Mouse (Mus musculus) kidney, adult 2 months (tissue): Measurements from ENCODE around the gene Adam1a. TPM values are rescaled to one million over a fixed set of nuclear protein-coding genes. Genes with fewer than 3 reads are reported as not detected.

ENCODE experiments used
- DNase-seq: peaks from one replicate; pipeline ENCODE4 v3.0.0; 2021
- H3K27ac ChIP-seq: fragments of 200-500 bp; 2 replicates; pipeline ENCODE4 v1.5.1; 2012; ENCODE audit warnings: low read depth, low read length, control low read depth, inconsistent platforms; ENCODE audit not compliant: insufficient read depth
- H3K27me3 ChIP-seq: fragments of 200-500 bp; replicated peaks from 2 replicates; pipeline ENCODE4 v1.6.1; 2012; ENCODE audit warnings: mild to moderate bottlenecking, moderate library complexity, low read length, inconsistent platforms; ENCODE audit not compliant: control insufficient read depth, insufficient read depth
- H3K36me3 ChIP-seq: fragments of 200-500 bp; 2 replicates; pipeline ENCODE4 v1.6.1; 2012; ENCODE audit warnings: mild to moderate bottlenecking, moderate library complexity, low read length, inconsistent platforms; ENCODE audit not compliant: control insufficient read depth, insufficient read depth
- H3K4me1 ChIP-seq: fragments of 200-500 bp; 2 replicates; pipeline ENCODE4 v1.6.1; 2011; ENCODE audit warnings: low read length; ENCODE audit not compliant: control insufficient read depth, insufficient read depth
- H3K4me3 ChIP-seq: fragments of 200-500 bp; 2 replicates; pipeline ENCODE4 v1.5.1; 2011; ENCODE audit warnings: mild to moderate bottlenecking, low read depth, low read length, control low read depth; ENCODE audit not compliant: insufficient read depth
- CTCF ChIP-seq: fragments of 200-500 bp; conservative IDR thresholded peaks from 2 replicates; pipeline ENCODE4 v1.5.1; 2011; ENCODE audit warnings: low read depth, mild to moderate bottlenecking, control low read depth, low read length, moderate library complexity, mixed read lengths; ENCODE audit not compliant: insufficient read depth, insufficient read length
- POLR2A ChIP-seq: fragments of 200-500 bp; IDR thresholded peaks from one replicate; pipeline ENCODE4 v1.6.1; 2011; ENCODE audit warnings: low read depth, low read length, control low read depth
- WGBS: fragments of 180-500 bp; shearing (Covaris S2); methylation state at CpG from one replicate; pipeline ENCODE4 v1.1.7; 2018; 5-methylcytosine and 5-hydroxymethylcytosine counted together
- polyA plus RNA-seq: library from polyadenylated mRNA; depleted of rRNA; stranded (reverse); fragments of >200 nt; gene quantifications from 2 replicates; pipeline ENCODE4 v1.2.3, GENCODE M21; 2012

Adam1a gene
- polyA plus RNA-seq, 1 experiment, result 2.0 TPM

DNA sequence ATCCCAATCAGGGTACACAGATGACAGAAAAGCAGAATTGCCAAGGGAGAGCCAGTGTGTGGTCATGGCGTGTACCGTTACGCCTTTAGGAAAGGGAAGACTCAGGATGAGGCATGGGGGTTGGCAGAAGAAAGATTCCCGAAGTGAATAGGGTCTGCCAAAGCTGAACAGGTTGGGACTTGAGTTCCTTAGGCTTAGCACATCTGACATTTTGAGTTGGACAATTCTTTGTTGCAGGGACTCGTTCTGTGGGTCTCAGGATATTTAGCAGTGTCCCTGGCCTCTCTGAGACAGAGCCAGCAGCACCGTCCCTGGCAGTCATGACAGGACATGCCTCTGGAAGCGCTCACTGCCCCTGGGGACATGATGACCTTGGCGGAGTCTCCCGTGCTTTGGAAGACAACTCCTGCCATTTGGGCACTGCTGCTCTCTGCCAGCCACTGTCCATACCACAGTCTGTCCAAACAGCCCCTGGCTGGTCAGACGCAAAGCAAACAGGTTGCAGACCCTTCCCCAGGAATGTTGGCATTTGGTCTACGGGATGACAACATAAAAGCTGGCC is 31.7 kb upstream of the Adam1a start:
- Histone ChIP-seq H3K36me3 (peaks cover 2% of the 10 kb centered on the region; the same call in 1 of the 2 replicates), H3K27ac (no peak overlapping the region), H3K4me3 (no peak overlapping the region), H3K27me3 (no peaks in the 10 kb centered on the region), H3K4me1 (no peaks in the 10 kb centered on the region)
- no peak for DNase-seq
- TF ChIP-seq CTCF (no peak), POLR2A (no peak)
- 73% methylated on average over 11 of the region's 11 CpGs for WGBS

DNA sequence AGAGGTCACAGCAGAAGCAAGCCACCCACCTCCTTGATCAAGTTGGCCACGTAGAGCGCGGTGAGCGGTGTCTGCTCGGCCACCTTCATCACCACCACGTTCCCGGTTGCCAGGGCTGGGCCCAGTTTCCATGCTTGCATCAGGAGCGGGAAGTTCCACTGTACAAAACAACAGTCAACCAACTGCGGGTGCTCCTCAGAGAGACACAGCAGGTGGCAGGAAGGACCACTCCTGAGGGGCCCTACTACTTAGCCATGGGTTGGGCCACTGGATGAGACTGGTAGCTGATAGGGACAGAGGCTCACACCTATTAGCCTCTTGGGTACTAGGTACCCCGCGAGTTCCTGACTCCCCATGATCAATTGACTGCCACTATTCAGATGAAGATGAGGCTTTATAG is 30.6 kb upstream of the Adam1a start:
- Histone ChIP-seq H3K4me3 (no peak overlapping the region), H3K4me1 (no peaks in the 10 kb centered on the region), H3K27ac (no peak overlapping the region), H3K36me3 (peaks cover 2% of the 10 kb centered on the region; the same call in 1 of the 2 replicates), H3K27me3 (no peaks in the 10 kb centered on the region)
- TF ChIP-seq POLR2A (no peak), CTCF (no peak)
- WGBS, result 96% methylated on average over 11 of the region's 11 CpGs
- DNase-seq, result no peak

- Histone ChIP-seq H3K27ac (no peak overlapping the region), H3K27me3 (no peaks in the 10 kb centered on the region), H3K4me1 (no peaks in the 10 kb centered on the region; the same call in 1 of the 2 replicates), H3K36me3 (no peaks in the 10 kb centered on the region), H3K4me3 (no peak overlapping the region)
- no peak for TF ChIP-seq POLR2A
- TF ChIP-seq CTCF, result no peak
- DNase-seq, result no peak
- WGBS, result 76% methylated on average over 13 of the region's 13 CpGs
These were observed 28.9 kb upstream of the Adam1a start for GRCm38 (mm10) chr5:121574145-121574544.

DNA sequence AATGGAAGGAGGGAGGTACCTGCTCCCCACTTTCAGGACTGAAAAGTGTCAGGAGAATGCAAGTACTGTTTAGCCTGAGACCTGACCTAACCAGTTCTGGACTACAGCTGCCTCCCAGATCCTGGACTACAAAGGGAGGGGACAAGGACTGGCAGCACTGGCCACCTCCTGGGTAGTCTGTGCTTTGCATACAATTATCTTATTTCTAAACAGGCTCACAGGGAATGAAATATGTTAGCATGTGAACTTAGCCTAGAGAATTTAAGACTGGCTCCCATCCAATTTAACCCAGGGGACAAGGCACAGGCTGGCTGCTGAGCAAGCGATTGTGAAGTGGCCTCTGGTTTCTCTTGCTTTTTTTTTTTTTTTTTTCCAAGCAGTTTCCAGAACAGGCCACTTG is 25.5 kb upstream of the Adam1a start:
- WGBS, result 26% methylated on average over 1 of the region's 1 CpGs
- Histone ChIP-seq H3K4me1 (peaks cover 11% of the 10 kb centered on the region; the same call in 1 of the 2 replicates), H3K27ac (no peak overlapping the region), H3K36me3 (no peaks in the 10 kb centered on the region), H3K4me3 (no peak overlapping the region), H3K27me3 (no peaks in the 10 kb centered on the region)
- peak; percentile 56 for DNase-seq
- TF ChIP-seq CTCF, result no peak
- no peak for TF ChIP-seq POLR2A

- Histone ChIP-seq H3K36me3 (no peaks in the 10 kb centered on the region), H3K4me3 (no peak overlapping the region), H3K4me1 (peaks cover 11% of the 10 kb centered on the region; the same call in 1 of the 2 replicates)
These were observed 24.7 kb upstream of the Adam1a start for GRCm38 (mm10) chr5:121569881-121570420.

GRCm38 (mm10) chr5:121566035-121566681 is 20.9 kb upstream of the Adam1a start:
- WGBS, result 63% methylated on average over 16 of the region's 16 CpGs
- H3K4me3 ChIP-seq, result no peak overlapping the region
- H3K27me3 ChIP-seq, result no peaks in the 10 kb centered on the region
- peak overlapping the region; percentile 27; the same call in 1 of the 2 replicates for H3K27ac ChIP-seq
- peaks cover 13% of the 10 kb centered on the region; the same call in 1 of the 2 replicates for H3K4me1 ChIP-seq
- H3K36me3 ChIP-seq, result no peaks in the 10 kb centered on the region
- TF ChIP-seq CTCF (no peak), POLR2A (no peak)
- peak; percentile 90 for DNase-seq

More at GRCm38 (mm10) chr5:121569881-121570420, 24.7 kb upstream of the Adam1a start:
- H3K27me3 ChIP-seq, result no peaks in the 10 kb centered on the region
- no peak overlapping the region for H3K27ac ChIP-seq
- DNase-seq, result no peak
- no peak for TF ChIP-seq CTCF
- no peak for TF ChIP-seq POLR2A
- WGBS, result 80% methylated on average over 9 of the region's 9 CpGs

GRCm38 (mm10) chr5:121564468-121564895 is 19.2 kb upstream of the Adam1a start:
- TF ChIP-seq POLR2A (no peak), CTCF (peak; percentile 90)
- Histone ChIP-seq H3K36me3 (no peaks in the 10 kb centered on the region), H3K27ac (no peak overlapping the region), H3K4me3 (no peak overlapping the region), H3K27me3 (no peaks in the 10 kb centered on the region), H3K4me1 (peaks cover 13% of the 10 kb centered on the region; the same call in 1 of the 2 replicates)
- DNase-seq, result peak; percentile 89
- WGBS, result 4% methylated on average over 11 of the region's 11 CpGs
